Mouse (Mus musculus) G1E (cell line): ENCODE measurements around the gene Napa.

Experiments used
- CTCF ChIP-seq: IDR thresholded peaks from 2 replicates; pipeline ENCODE4 v1.5.1; 2012; ENCODE audit warnings: low read depth, low read length, inconsistent platforms, mixed read lengths
- GATA1 ChIP-seq: IDR thresholded peaks from 2 replicates; pipeline ENCODE4 v1.6.1; 2012; ENCODE audit warnings: borderline replicate concordance, low read length, inconsistent platforms, mixed read lengths
- GATA2 ChIP-seq: IDR thresholded peaks from 2 replicates; pipeline ENCODE4 v1.6.1; 2012; ENCODE audit warnings: low read depth, low read length, inconsistent platforms, borderline replicate concordance
- TAL1 ChIP-seq: conservative IDR thresholded peaks from 2 replicates; pipeline ENCODE4 v1.6.1; 2012; ENCODE audit warnings: low read depth, low read length, inconsistent platforms, mixed read lengths

DNA sequence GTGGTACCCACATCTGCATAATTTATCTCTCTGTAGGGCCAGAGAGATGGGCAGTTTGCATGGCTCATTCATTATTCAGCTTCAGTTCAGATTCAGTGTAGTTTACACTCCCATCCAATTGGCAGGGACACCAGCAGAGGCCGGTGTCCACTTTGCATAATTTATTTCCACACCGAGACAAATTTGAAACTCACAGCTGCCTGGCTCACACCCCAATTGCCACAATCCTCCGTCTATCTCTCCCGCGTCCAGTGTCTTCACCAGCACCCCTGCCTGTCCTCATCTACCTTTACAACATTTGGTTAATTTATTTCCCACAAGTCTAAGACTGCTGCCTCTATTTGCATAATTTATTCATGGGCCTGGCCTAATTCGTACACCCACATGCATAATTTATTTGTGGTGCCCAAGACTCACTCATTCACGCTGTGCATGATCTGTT is 36.7 kb downstream of the Napa start:
- TF ChIP-seq CTCF (no peak), TAL1 (no peak), GATA1 (no peak), GATA2 (no peak)
